ENCODE assay signal across 18 mouse cellular contexts in the genomic region with DNA sequence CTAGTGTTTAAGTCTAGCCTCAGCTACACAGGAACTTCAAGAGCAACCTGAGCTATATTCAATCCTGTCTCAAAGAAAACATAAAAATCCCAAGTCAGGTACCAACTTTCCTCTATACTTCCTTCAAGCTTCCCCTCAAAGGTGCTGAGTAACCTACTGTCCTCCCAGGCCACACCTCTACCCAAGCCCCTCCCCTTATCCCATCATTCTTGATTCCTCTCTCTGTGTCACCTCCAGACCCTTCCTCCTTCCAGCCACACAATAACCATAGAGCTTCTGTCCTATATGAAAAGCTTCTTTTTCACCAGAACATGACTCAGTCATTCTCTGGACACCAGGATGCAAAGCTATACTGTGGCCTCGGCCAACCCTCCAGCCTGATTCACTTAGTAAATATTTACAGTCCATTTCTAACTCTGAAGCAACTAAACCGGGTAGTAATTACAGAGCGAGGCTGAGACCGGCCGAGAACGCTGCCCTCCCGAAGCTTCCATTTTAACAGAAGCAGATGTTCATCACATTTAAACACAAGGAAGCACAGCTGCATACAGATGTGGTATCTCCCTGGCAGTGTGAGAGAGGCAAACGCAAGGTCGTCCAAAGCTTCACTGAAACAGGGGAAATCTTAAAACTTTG. TPM values are rescaled to one million over a fixed set of nuclear protein-coding genes. Genes with fewer than 3 reads are reported as not detected.
DNase-seq lines count a peak whose midpoint lies in the region; ATAC-seq and TF ChIP-seq lines count a peak whose summit lies in the region.
"Had no signal": no experiment of that assay in that cellular context is flagged by ENCODE, and none has a peak within 500 bp of the region (broad histone marks: within the 10 kb centered on the region; RNA-seq: fewer than 3 reads in every experiment).

No protein-coding gene starts in this region.

- H3K4me2 ChIP-seq in lung, embryonic 14.5 days, result peak overlapping the region; percentile 29; the same call in 1 of the 2 replicates
- no peak overlapping the region for H3K4me2 ChIP-seq in liver, embryonic 13.5 days
- H3K4me2 ChIP-seq in stomach, embryonic 16.5 days (ENCODE audit: low read depth, low read length), result no peak overlapping the region; the same call in 1 of the 2 replicates
- H3K4me2 ChIP-seq in hindbrain, embryonic 12.5 days (replicated peaks), result no peak overlapping the region
- H3K4me2 ChIP-seq: forebrain, embryonic 15.5 days; heart, embryonic 12.5 days; midbrain, embryonic 11.5 days; neural tube, embryonic 12.5 days had no signal

- 20% methylated on average over 9 of the region's 9 CpGs for WGBS in lung, embryonic 14.5 days
- 67% methylated on average over 9 of the region's 9 CpGs for WGBS in liver, embryonic 13.5 days (ENCODE audit: insufficient replicate concordance)
- 17% methylated on average over 9 of the region's 9 CpGs for WGBS in stomach, embryonic 16.5 days
- WGBS in hindbrain, embryonic 12.5 days, result 66% methylated on average over 9 of the region's 9 CpGs

- DNase-seq in lung, embryonic 14.5 days, result peak; percentile 79
- DNase-seq in lung, postnatal 36 days, result no peak
- peak; percentile 89 for DNase-seq in R1 (ENCODE audit: low read depth, low spot score)
- no peak for DNase-seq in liver, embryonic 13.5 days
- DNase-seq in urinary bladder, postnatal 25 days (ENCODE audit: low spot score), result no peak
- no peak for DNase-seq in kidney, adult 11 months
- DNase-seq: cerebellum, postnatal 36 days; heart, postnatal 36 days; lung, postnatal 4 days; spleen, adult 18-20 months; thymus, postnatal 25 days had no signal

- no peak overlapping the region for H3K9ac ChIP-seq in lung, embryonic 14.5 days
- no peak overlapping the region for H3K9ac ChIP-seq in liver, embryonic 13.5 days
- H3K9ac ChIP-seq in stomach, embryonic 16.5 days (ENCODE audit: low read length), result no peak overlapping the region
- H3K9ac ChIP-seq in hindbrain, embryonic 12.5 days, result no peak overlapping the region
- H3K9ac ChIP-seq: forebrain, embryonic 15.5 days; heart, embryonic 12.5 days; neural tube, embryonic 12.5 days had no signal

- peak; percentile 53 for ATAC-seq in lung, embryonic 14.5 days (ENCODE audit: insufficient read depth)
- peak; percentile 35 for ATAC-seq in liver, embryonic 13.5 days (ENCODE audit: low read depth)
- ATAC-seq in stomach, embryonic 16.5 days (ENCODE audit: insufficient read depth, low FRiP score), result peak; percentile 61; the same call in 1 of the 2 replicates
- ATAC-seq in hindbrain, embryonic 12.5 days (ENCODE audit: low FRiP score), result no peak
- ATAC-seq: forebrain, embryonic 15.5 days had no signal

- H3K36me3 ChIP-seq in lung, embryonic 14.5 days (ENCODE audit: insufficient read depth), result no peaks in the 10 kb centered on the region
- peaks cover 13% of the 10 kb centered on the region for H3K36me3 ChIP-seq in liver, embryonic 13.5 days
- no peaks in the 10 kb centered on the region for H3K36me3 ChIP-seq in stomach, embryonic 16.5 days (ENCODE audit: control insufficient read depth, insufficient read depth, low read length)
- H3K36me3 ChIP-seq in hindbrain, embryonic 12.5 days, result no peaks in the 10 kb centered on the region
- H3K36me3 ChIP-seq: forebrain, embryonic 15.5 days; heart, embryonic 12.5 days; neural tube, embryonic 12.5 days had no signal

- no peak for TF ChIP-seq CTCF in lung, embryonic 14.5 days (IDR thresholded peaks at IDR 0.05; ENCODE audit: low read depth)

- no peak overlapping the region for H3K4me3 ChIP-seq in lung, embryonic 14.5 days (ENCODE audit: low read depth, low read length)
- no peak overlapping the region for H3K4me3 ChIP-seq in liver, embryonic 13.5 days (replicated peaks)
- H3K4me3 ChIP-seq in stomach, embryonic 16.5 days (replicated peaks; ENCODE audit: low read length), result no peak overlapping the region
- no peak overlapping the region for H3K4me3 ChIP-seq in hindbrain, embryonic 12.5 days
- H3K4me3 ChIP-seq: forebrain, embryonic 15.5 days; heart, embryonic 12.5 days; neural tube, embryonic 12.5 days had no signal

- H3K27ac ChIP-seq in lung, embryonic 14.5 days (ENCODE audit: low read depth), result peak overlapping the region; percentile 73
- peak overlapping the region; percentile 25; the same call in 1 of the 2 replicates for H3K27ac ChIP-seq in liver, embryonic 13.5 days
- peak overlapping the region; percentile 42; the same call in 1 of the 2 replicates for H3K27ac ChIP-seq in stomach, embryonic 16.5 days (ENCODE audit: low read length)
- H3K27ac ChIP-seq in hindbrain, embryonic 12.5 days, result no peak overlapping the region
- H3K27ac ChIP-seq: forebrain, embryonic 15.5 days; kidney, postnatal 0 days; neural tube, embryonic 12.5 days had no signal

- H3K4me1 ChIP-seq in lung, embryonic 14.5 days (ENCODE audit: insufficient read depth), result 0 out of 2 replicates have a peak, but pooled peaks cover 4% of the 10 kb centered on the region
- peaks cover 68% of the 10 kb centered on the region for H3K4me1 ChIP-seq in liver, embryonic 13.5 days (replicated peaks)
- H3K4me1 ChIP-seq in stomach, embryonic 16.5 days (ENCODE audit: control insufficient read depth, insufficient read depth, low read length), result peaks cover 8% of the 10 kb centered on the region; the same call in 1 of the 2 replicates
- H3K4me1 ChIP-seq in hindbrain, embryonic 12.5 days, result no peaks in the 10 kb centered on the region
- H3K4me1 ChIP-seq: neural tube, embryonic 12.5 days had no signal

- no peaks in the 10 kb centered on the region for H3K9me3 ChIP-seq in lung, embryonic 14.5 days (ENCODE audit: low read depth, low read length)
- H3K9me3 ChIP-seq in liver, embryonic 13.5 days (replicated peaks), result no peaks in the 10 kb centered on the region
- no peaks in the 10 kb centered on the region for H3K9me3 ChIP-seq in stomach, embryonic 16.5 days (replicated peaks; ENCODE audit: control insufficient read depth, low read length)
- no peaks in the 10 kb centered on the region for H3K9me3 ChIP-seq in hindbrain, embryonic 12.5 days (replicated peaks)
- H3K9me3 ChIP-seq: forebrain, embryonic 15.5 days; heart, embryonic 12.5 days; neural tube, embryonic 12.5 days had no signal

- no peaks in the 10 kb centered on the region for H3K27me3 ChIP-seq in lung, embryonic 14.5 days (ENCODE audit: insufficient read depth, low read length)
- H3K27me3 ChIP-seq in liver, embryonic 13.5 days, result no peaks in the 10 kb centered on the region
- H3K27me3 ChIP-seq in stomach, embryonic 16.5 days (ENCODE audit: control insufficient read depth, insufficient read depth, low read length), result no peaks in the 10 kb centered on the region
- 0 out of 2 replicates have a peak, but pooled peaks cover 3% of the 10 kb centered on the region for H3K27me3 ChIP-seq in hindbrain, embryonic 12.5 days
- H3K27me3 ChIP-seq: forebrain, embryonic 15.5 days; heart, embryonic 12.5 days had no signal

RNA-seq across cellular contexts. Expression of a gene that starts 8.4 kb away (rescaled TPM):
- 4.9 and 6.0 TPM in 2 replicates for polyA plus RNA-seq in lung, embryonic 14.5 days (2014; fragmentation: Nextera tagmentation; extraction: Ambion mirVana)
- polyA plus RNA-seq in liver, embryonic 13.5 days (2015; fragmentation: Nextera tagmentation; extraction: Ambion mirVana), result 3.6 and 3.7 TPM in 2 replicates
- polyA plus RNA-seq in stomach, embryonic 16.5 days (2015; fragmentation: Nextera tagmentation; extraction: Ambion mirVana), result 3.0 and 3.2 TPM in 2 replicates
- 3.7 and 3.9 TPM in 2 replicates for polyA plus RNA-seq in hindbrain, embryonic 12.5 days (2016; fragmentation: Nextera tagmentation; extraction: Ambion mirVana)

Comparison
In these comparisons a context has a peak if more than half of its experiments do, and no peak if none do; other contexts are left out.
1. DNase-seq: peak in lung, embryonic 14.5 days (single experiment) and R1 (single experiment); none in lung, postnatal 36 days (single experiment), liver, embryonic 13.5 days (single experiment), urinary bladder, postnatal 25 days (single experiment) and kidney, adult 11 months (single experiment).